Mouse (Mus musculus) testis, postnatal 10 days (tissue): ENCODE measurements around the gene Slc10a6.

Experiments
- DNase-seq: peaks from one replicate; pipeline ENCODE4 v3.0.0; 2021; ENCODE audit warnings: low spot score

Gene Slc10a6

DNA sequence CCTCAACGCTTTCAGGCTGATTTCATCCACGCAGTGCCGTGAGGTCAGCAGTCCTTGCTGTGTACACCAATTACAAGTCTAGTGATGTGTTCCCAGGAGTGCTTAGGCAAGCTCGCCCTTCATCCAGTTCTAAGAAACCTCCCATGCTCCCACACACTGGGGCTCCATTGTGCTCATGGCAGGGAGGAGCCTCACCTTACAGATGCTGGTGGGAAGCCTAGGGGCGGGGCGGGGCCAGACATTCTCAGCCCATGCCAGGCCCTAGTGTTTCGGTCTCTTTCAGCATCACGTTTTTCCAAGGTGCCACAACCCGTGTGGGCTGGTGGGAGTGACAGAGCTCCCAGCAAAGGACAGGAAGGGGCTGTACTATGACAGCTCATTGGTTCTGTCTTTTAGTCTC lies 12.0 kb downstream of the Slc10a6 start:
- peak; percentile 65 for DNase-seq

DNA sequence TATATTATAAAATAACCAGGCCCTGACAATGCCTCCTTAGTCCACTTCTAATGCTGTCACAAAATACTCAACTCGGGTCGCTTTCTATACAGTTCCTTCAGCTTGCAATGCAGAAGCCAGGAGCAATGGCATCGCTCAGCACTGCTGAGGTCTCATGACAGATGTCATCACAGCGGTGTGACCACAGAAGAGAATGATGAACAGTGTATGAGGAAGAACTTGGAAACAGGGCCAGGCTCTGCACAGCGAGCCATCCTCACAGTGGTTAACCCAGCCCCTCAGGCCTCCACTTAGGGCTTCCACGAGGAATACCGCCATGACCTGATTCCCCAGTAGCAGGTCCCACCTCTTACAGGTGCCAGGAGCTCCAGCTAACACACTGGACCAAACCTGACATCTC lies 14.8 kb downstream of the Slc10a6 start:
- no peak for DNase-seq

GRCm38 (mm10) chr5:103612316-103612715 lies 16.9 kb downstream of the Slc10a6 start:
- no peak for DNase-seq

GRCm38 (mm10) chr5:103610856-103611472 lies 18.2 kb downstream of the Slc10a6 start:
- DNase-seq = no peak

GRCm38 (mm10) chr5:103610148-103610547 lies 19.1 kb downstream of the Slc10a6 start:
- DNase-seq = no peak

DNA sequence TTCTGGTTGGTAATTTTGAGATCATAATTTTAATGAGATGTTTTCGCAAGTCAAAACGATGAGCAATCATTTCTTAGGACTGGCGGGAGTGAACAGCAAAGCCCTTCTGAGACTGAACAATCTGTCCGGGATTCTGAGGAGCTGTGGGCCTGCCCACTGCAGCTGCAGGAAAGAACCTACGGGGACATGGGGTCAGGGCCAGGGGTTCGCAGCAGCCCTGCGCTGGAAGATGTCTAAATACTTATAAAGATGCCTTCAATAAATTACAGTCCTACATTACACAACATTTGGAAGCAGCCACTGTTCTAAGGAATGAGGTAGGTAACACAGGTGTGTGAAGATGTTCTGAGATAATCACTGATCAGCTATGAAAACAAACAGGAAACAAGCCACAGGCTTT lies 23.5 kb downstream of the Slc10a6 start:
- no peak for DNase-seq

DNA sequence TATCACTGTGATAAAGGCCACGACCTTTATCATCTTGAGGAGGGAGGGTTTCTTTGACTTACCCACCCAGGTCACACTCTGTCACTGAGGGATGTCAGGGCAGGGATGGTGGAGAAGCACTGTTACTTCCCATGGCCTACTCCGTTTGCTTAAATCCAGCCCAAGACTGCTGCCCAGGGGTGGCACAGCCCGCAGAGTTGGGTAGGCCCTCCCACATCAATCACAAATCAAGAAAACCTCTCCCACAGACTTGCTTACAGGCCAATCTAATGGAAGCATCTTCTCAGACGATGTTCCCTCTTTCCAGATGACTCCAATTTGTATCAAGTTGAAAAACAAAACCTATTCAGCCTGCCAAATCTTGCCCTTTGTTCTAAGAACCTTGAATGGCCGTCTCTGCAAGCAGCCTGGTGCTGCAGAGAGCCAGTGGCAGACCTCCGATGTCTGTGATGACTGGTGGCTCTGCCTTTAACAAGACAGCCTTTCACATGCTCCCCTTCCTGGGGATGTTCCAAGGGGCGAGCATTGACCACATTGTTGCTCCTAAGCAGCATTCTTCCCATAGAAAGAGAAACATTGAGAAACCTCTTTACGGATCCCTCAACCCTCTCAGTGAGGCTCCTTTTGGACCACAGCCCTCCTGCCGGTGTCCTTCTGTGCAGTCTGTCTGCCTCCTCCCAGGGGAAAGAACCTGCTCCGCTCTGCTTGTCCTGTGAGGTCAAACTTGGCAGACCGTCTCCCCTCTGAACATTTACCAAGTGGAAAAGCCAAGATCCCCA lies 25.9 kb downstream of the Slc10a6 start:
- DNase-seq = peak; percentile 66

DNA sequence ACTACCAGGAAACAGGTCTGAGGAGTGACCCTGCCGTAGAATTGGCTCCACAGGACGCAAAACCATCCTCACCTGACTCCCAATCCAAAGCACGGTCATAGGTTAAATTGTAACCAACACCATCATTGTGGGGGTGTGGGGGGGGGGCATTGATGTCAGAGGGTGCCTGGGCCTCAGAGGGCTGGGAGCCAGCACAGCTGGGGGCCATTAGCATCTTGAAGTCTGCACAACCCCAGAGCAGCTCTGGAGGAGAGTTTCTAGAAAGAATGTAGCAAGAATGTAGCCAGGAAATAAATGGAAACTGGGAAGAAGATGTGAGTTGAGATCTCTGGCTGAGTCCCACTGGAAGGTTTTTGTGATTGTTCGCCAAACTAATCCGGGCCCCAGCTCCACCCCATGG lies 30.3 kb downstream of the Slc10a6 start:
- no peak for DNase-seq

DNA sequence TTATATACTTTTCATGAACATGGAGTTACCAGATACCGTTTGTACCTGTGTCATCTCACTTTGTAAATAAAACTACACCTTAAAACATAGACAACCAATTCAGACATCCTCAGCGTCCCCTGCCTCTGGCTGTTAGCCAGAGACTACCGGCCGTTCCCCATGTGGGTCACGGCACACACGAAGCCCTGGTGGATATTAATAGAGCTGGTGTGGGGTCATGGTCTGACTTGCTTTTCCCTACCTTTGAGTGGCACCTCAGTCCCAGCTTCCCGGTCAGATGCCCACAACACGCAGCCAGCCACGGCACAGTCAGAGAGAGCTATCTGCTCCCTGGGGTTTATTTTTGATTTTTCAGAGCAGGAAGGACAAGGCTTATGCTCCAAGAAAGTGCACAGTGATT lies 30.9 kb downstream of the Slc10a6 start:
- DNase-seq = no peak

DNA sequence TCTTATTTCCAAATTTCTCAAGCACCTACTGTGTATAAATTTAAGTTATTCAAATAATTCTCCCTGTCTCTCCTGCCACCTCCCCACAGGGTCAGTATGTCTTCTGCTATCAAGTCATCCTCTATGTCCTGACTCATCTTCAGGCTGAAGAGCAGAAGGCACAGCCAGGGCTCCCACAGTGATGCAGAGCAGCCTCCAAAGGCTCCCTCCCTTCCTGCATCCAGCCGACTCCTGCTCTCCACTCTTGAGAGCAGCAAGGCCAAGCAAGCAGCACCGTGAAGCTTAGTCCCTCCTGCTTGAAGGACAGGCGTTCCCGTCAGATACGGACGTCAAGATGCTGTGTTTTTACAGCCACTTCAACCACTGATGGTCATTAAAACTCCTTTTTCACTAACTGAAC lies 31.6 kb downstream of the Slc10a6 start:
- no peak for DNase-seq

- DNase-seq = no peak
These were observed 32.6 kb downstream of the Slc10a6 start for GRCm38 (mm10) chr5:103596467-103597146.

GRCm38 (mm10) chr5:103595394-103596226 lies 33.6 kb downstream of the Slc10a6 start:
- DNase-seq = no peak

DNA sequence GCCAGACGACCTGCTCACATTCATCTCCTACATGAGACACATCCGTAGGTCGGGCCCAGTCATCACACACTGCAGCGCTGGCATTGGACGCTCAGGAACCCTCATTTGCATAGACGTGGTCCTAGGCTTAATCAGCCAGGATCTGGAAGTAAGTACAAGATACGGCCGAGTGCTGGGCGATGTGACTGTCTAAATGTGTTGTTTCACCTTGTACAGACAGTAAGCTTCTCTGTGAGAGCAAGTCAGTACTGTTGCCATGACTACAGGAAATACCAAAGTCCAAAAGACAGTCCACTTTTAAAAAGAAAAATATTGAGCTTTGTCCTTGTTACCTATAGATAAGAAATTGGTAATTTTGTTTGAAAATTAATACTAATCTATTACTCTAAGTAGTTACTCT lies 35.6 kb downstream of the Slc10a6 start:
- no peak for DNase-seq

DNA sequence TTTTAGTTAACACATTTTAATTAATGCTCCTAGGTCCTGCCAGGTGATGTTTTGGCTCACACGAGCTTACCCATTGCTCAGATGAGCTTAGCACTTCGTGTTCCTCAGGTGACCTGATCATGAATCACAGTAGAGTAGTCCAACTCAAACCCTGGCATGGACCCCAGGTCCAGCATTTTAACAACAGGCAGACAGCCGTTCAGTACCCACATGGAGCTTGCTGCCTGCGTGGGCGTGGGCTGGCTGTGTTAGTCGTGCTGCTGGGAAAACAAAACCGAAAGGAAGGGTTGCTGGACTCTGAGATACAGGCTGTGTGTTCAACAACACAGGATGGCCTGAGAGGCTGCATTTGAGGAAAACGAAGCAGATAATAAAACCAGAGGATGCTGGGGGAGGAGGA lies 36.5 kb downstream of the Slc10a6 start:
- DNase-seq = no peak

DNA sequence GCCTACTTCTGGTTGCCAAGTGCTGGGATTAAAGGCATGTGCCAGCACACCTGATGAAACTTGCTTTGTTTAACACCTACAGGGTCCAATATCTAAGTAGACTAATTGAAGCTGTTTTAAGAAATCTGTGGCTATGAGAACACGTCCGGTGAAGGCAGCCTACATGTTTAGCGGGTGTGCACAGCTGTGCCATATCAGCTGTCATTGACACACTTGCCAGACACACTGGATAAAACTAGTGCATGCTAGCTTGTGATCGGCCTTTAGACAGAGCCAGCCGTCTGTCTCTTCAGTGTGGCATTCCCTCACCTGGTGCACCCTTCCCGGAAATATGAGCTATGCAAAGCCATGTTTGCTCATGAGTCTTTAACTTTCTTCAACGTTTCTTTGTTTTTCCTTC lies 37.4 kb downstream of the Slc10a6 start:
- DNase-seq = no peak

- no peak for DNase-seq
These were observed 42.0 kb downstream of the Slc10a6 start for GRCm38 (mm10) chr5:103587219-103587618.

- DNase-seq = peak; percentile 76
These were observed 49.4 kb downstream of the Slc10a6 start for GRCm38 (mm10) chr5:103579680-103580420.

DNA sequence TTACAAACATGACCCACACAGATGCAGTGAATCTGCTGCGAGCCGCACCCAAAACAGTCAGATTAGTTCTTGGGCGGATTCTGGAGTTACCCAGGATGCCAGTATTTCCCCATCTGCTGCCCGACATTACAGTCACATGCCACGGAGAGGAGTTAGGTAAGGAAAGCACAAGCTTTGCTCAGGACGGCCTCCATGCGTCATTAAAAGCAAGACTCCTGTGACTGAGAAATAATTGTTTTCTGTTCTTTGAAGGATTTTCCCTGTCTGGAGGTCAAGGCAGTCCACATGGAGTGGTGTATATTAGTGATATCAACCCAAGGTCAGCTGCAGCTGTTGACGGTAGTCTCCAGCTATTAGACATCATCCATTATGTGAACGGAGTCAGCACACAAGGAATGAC lies 59.8 kb downstream of the Slc10a6 start:
- DNase-seq = no peak

DNA sequence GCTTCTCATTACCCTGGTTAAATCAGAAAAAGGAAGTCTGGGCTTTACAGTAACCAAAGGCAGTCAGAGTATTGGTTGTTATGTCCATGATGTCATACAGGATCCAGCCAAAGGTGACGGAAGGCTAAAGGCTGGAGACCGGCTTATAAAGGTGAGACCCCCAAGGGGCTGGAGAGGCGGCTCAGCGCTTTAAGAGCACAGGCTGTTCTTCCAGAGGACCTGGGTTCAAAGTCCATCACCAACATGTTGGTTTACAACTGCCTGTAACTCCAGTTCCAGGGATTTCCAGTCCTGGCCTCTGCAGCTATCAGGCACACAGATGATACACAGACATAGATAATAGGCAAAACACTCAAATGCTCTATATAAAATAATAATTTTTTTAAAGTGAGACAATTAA lies 61.2 kb downstream of the Slc10a6 start:
- no peak for DNase-seq

DNA sequence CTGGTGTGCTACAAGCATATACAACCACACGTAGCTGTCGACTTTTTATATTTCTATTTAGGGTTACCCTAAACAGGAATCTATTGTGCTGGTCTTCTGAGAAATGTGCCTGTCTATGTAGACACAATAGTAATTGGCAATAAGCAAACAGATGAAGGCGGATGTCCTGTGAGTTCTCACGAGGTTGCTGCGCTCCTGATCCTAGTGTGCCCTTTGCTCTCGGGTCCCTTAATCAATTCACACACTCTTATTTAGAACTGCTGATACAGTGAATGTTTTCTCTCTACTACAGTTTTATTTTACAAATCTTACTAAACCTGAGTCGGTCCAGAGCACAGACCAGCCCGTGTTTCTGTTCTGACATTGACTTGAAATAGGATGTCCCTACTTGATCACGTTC lies 68.7 kb downstream of the Slc10a6 start:
- no peak for DNase-seq
